Mouse (Mus musculus) forebrain, embryonic 15.5 days (tissue): ENCODE results near the gene Tgfbr3l. TPM values are rescaled to one million over a fixed set of nuclear protein-coding genes. Genes with fewer than 3 reads are reported as not detected.

Experiments
- ATAC-seq: fragments of 200-750 bp; cut with Nextera tagmentation; replicated peaks from 2 replicates; pipeline ENCODE4 v1.8.0; 2017; ENCODE audit warnings: mild to moderate bottlenecking, moderate TSS enrichment, moderate library complexity
- H3K27ac ChIP-seq: fragments of 300-500 bp; sonication (generic); replicated peaks from 2 replicates; pipeline ENCODE4 v1.5.1; 2015; ENCODE audit warnings: mild to moderate bottlenecking, inconsistent platforms
- H3K27me3 ChIP-seq: fragments of 300-500 bp; sonication (generic); 2 replicates; pipeline ENCODE4 v1.6.1; 2015; ENCODE audit warnings: inconsistent platforms
- H3K36me3 ChIP-seq: fragments of 300-500 bp; sonication (generic); 2 replicates; pipeline ENCODE4 v1.6.1; 2015; ENCODE audit warnings: mild to moderate bottlenecking, inconsistent platforms
- H3K4me1 ChIP-seq: fragments of 300-500 bp; sonication (generic); 2 replicates; pipeline ENCODE4 v1.6.1; 2015; ENCODE audit warnings: inconsistent platforms
- H3K4me2 ChIP-seq: fragments of 300-500 bp; sonication (generic); replicated peaks from 2 replicates; pipeline ENCODE4 v1.6.1; 2015; ENCODE audit warnings: mild to moderate bottlenecking, inconsistent platforms
- H3K4me3 ChIP-seq: fragments of 300-500 bp; sonication (generic); 2 replicates; pipeline ENCODE4 v1.5.1; 2015; ENCODE audit warnings: mild to moderate bottlenecking, inconsistent platforms
- H3K9ac ChIP-seq: fragments of 300-500 bp; sonication (generic); replicated peaks from 2 replicates; pipeline ENCODE4 v1.6.1; 2015; ENCODE audit warnings: mild to moderate bottlenecking, inconsistent platforms
- H3K9me3 ChIP-seq: fragments of 300-500 bp; sonication (generic); 2 replicates; pipeline ENCODE4 v1.6.1; 2016; ENCODE audit warnings: inconsistent platforms
- WGBS: fragments of 180-500 bp; shearing (Covaris S2); methylation state at CpG from one replicate; pipeline ENCODE4 v1.1.7; 2015; ENCODE audit warnings: mixed read lengths; 5-methylcytosine and 5-hydroxymethylcytosine counted together
- polyA plus RNA-seq: library from polyadenylated mRNA; unstranded; fragments of >200 nt; fragmentation: Nextera tagmentation; extraction: Ambion mirVana; gene quantifications from 2 replicates; pipeline ENCODE4 v1.2.1, GENCODE M21; 2015

Gene Tgfbr3l
- polyA plus RNA-seq, 1 experiment from 2014 or later, result 3.4 TPM

DNA sequence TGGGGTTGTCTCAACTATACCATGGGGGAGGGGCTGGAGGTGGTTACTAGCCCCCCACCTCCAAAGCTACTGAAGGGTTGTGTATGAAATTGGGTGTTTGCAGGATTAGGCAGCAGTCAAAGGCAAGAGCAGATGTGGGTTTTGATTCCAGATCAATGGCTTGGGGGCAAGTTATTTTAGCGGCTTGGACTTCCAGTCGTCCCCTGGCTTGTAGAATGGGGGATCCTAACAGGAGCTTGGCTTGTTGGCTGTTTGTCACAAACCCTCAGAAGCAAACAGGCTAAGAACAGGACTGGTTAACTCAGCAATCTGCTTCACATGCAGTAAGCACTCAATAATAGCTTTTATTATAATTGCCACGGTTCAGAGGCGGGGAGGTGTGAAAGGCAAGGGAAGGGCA lies 9.3 kb downstream of the Tgfbr3l start:
- H3K27me3 ChIP-seq, result no peaks in the 10 kb centered on the region
- H3K27ac ChIP-seq, result peak overlapping the region; percentile 96
- peaks cover 48% of the 10 kb centered on the region for H3K36me3 ChIP-seq
- H3K4me3 ChIP-seq, result peak overlapping the region; percentile 63
- H3K9ac ChIP-seq, result peak overlapping the region; percentile 92
- 55% methylated on average over 4 of the region's 4 CpGs for WGBS
- peak overlapping the region; percentile 65 for H3K4me2 ChIP-seq
- no peak for ATAC-seq
- no peaks in the 10 kb centered on the region for H3K9me3 ChIP-seq
- peaks cover 54% of the 10 kb centered on the region for H3K4me1 ChIP-seq

DNA sequence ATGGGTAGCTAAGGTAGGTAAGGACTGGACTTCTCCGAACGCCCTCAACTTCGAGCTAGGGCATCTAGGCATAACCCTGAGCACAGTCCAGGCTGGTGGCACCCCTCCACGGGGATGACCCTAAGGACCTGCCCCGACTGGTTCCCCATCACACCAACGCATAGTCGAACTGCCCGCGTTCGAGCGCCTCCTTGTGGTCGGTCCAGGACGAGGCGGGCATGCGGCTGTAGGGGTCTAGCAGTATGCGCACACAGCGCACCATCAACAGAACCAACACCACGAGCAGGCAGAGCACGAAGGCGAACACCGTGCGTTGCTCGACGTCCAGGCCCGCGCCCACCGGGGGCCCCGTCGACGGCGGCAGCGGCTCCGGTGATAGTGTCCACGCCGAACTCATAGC lies 10.2 kb downstream of the Tgfbr3l start:
- H3K4me3 ChIP-seq, result peak overlapping the region; percentile 63
- peaks cover 50% of the 10 kb centered on the region for H3K4me1 ChIP-seq
- H3K9me3 ChIP-seq, result no peaks in the 10 kb centered on the region
- H3K9ac ChIP-seq, result peak overlapping the region; percentile 92
- H3K27ac ChIP-seq, result peak overlapping the region; percentile 96
- peak; percentile 67 for ATAC-seq
- WGBS, result 2% methylated on average over 35 of the region's 35 CpGs
- no peaks in the 10 kb centered on the region for H3K27me3 ChIP-seq
- peaks cover 56% of the 10 kb centered on the region for H3K36me3 ChIP-seq
- H3K4me2 ChIP-seq, result peak overlapping the region; percentile 65

DNA sequence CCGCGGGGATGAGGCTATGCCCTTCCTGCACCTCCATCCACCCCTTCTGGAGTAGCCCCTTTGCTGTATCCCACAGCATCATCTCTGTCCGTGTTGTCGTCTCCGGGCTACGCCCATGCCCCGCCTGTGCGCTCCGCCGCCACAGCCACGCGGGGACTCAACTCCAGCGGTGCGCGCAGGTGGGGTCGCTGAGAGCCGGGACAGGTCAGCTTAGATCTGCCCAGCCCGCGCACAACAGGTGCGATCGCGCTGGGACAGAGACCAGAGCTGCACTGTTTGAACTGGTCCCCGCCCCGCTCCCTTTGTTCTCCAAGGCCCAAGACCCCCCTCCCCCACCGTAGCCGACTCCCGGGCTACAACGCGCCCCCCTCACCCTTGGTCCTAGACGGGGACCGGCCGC lies 10.7 kb downstream of the Tgfbr3l start:
- H3K4me1 ChIP-seq, result peaks cover 47% of the 10 kb centered on the region
- peak overlapping the region; percentile 92 for H3K9ac ChIP-seq
- 1% methylated on average over 32 of the region's 32 CpGs for WGBS
- H3K4me2 ChIP-seq, result peak overlapping the region; percentile 65
- H3K4me3 ChIP-seq, result peak overlapping the region; percentile 63
- H3K27ac ChIP-seq, result peak overlapping the region; percentile 96
- H3K36me3 ChIP-seq, result peaks cover 61% of the 10 kb centered on the region
- H3K9me3 ChIP-seq, result no peaks in the 10 kb centered on the region
- H3K27me3 ChIP-seq, result no peaks in the 10 kb centered on the region
- peak; percentile 75 for ATAC-seq

DNA sequence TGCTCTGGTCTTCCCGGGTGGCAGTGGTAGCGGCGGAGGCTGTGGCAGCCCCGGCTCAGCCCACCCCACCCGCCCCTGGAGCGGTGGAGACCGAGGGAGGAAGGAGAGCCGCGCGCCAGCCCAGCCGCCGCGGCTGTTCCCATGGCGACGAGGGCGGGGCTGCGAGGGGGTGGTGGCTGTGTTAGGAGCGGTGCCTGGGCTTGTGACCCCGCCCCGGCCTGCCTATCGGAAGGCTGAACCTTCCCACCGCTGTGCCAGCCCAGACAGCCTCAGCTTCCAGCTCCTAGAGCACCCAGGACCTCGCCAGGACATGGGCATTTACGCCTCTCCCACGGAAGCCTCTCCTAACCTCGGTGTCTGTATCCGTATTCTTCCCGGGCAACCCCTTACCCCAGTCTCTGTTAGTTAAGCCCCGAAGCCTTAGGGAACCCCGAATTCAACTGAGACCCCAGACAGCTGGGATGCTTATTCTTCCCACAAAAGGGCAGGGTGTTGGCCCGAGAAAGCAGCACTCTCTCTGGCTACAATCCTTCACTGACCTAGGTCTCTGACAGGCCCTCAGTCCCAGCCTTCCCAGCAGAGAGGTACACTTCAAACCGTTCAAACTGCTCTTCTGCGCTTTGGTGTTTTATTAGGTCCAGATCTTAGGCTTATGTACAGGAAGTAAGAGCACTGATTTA lies 11.3 kb downstream of the Tgfbr3l start, which contains the start of gene Ctxn1:
Ctxn1 (minus strand) TSS at position 150 of the 680 bp plus-strand sequence.
- Histone ChIP-seq H3K27me3 (no peaks in the 10 kb centered on the region), H3K4me3 (peak within 1 kb of the TSS; percentile 63), H3K4me2 (peak within 1 kb of the TSS; percentile 65), H3K4me1 (peaks cover 41% of the 10 kb centered on the region), H3K27ac (peak within 1 kb of the TSS; percentile 96), H3K36me3 (peaks cover 62% of the 10 kb centered on the region), H3K9ac (peak within 1 kb of the TSS; percentile 92), H3K9me3 (no peaks in the 10 kb centered on the region)
- WGBS, result 5% methylated on average over 27 of the region's 33 CpGs
- peak; percentile 91 for ATAC-seq

DNA sequence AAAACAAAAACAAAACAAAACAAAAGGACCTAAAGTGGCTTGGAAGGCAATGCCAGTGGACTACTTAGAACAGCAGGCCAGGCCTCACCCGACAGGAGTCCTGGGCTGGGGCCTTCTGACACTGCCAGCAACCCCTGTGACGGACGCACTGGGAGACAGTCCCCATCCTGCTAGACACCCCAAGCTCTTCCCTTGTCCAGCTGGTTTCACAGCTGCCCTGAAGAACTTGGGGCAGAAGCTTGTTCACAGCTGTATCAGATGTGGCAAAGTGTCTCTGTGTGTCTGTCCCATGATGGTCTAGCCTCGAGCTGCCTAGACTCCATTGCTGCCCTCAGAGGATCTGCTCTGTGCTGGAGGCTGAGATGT lies 11.8 kb downstream of the Tgfbr3l start:
- no peak overlapping the region for H3K4me3 ChIP-seq
- peaks cover 63% of the 10 kb centered on the region for H3K36me3 ChIP-seq
- no peaks in the 10 kb centered on the region for H3K9me3 ChIP-seq
- peaks cover 36% of the 10 kb centered on the region for H3K4me1 ChIP-seq
- 84% methylated on average over 4 of the region's 4 CpGs for WGBS
- peak overlapping the region; percentile 96 for H3K27ac ChIP-seq
- no peak overlapping the region for H3K9ac ChIP-seq
- no peaks in the 10 kb centered on the region for H3K27me3 ChIP-seq
- no peak for ATAC-seq
- no peak overlapping the region for H3K4me2 ChIP-seq

DNA sequence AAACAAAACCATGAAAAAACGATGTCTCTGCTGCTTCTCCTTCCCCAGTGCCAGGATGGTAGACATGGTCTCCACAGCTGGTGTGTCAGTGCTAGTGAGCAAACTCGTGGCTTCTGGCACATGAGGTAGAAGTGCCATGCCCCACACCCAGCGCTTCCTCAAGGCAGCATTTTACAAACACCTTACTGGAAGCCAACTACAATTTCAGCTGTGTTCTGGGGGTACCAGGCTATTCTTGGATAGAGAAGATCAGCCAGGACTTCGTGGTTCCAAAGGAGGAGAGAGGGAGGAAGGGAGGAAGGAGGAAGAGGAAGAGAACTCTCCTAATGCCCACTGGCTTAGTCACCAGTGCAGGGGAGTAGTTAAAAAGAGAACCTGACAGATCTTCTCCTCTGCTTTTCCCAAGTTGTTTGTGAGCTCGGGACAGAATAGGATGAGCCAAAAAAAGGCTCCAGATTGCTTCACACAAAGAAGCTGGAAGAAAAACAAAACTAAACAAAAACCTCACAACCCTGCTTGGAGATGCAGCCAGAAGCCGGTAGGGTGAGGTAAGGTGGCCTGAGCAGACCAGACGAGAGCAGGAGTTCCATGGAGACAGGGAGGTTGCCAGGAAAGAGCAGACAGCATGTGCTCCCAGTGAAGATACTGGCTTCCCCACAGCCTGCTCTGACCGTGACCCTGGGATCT lies 15.2 kb downstream of the Tgfbr3l start:
- no peak overlapping the region for H3K4me2 ChIP-seq
- WGBS, result 90% methylated on average over 8 of the region's 8 CpGs
- ATAC-seq, result no peak

DNA sequence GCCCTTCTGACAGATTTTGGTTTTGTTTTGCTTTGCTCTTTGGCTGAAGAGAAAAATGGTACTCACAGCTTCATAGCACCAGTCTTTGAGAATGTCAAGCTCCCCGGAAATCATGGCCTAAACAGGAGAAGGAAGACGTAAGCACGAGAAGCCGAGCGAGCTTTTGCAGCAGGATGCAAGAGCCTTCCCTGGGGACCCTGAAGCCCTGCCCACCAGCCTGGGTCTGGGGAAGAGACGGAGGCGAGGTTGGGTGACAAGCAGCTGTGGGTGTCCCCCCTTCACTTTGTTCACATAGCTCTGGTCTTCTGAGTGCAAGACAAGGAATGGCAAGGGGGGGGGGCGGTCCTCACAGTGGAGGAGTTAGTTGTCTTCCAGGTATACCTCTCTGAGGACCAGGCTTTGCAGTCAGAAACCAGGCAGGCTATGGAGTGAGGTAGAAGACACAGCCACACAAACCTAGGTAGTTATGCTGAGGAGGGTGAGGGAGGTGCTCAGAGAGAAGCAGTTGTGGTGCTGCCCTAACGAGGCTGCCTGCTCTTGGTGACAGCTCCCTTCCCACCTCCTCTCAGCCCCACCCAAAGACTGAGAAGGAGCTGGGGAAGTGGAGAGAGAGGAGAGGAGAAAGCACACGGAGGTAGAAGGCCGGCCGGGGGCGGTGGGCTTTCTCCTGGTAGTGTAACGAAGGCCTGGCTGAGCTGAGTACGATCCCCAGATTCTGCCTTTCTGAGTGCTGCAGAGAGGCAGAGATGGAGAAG lies 17.3 kb downstream of the Tgfbr3l start:
- peaks cover 92% of the 10 kb centered on the region for H3K36me3 ChIP-seq
- no peaks in the 10 kb centered on the region for H3K27me3 ChIP-seq
- H3K4me1 ChIP-seq, result no peaks in the 10 kb centered on the region
- H3K9ac ChIP-seq, result no peak overlapping the region
- WGBS, result 90% methylated on average over 15 of the region's 15 CpGs
- ATAC-seq, result no peak
- no peaks in the 10 kb centered on the region for H3K9me3 ChIP-seq
- no peak overlapping the region for H3K27ac ChIP-seq
- H3K4me3 ChIP-seq, result no peak overlapping the region
- no peak overlapping the region for H3K4me2 ChIP-seq

More for the DNA sequence above, 15.2 kb downstream of the Tgfbr3l start:
- Histone ChIP-seq H3K9ac (no peak overlapping the region), H3K9me3 (no peaks in the 10 kb centered on the region), H3K4me3 (no peak overlapping the region), H3K4me1 (peaks cover 8% of the 10 kb centered on the region), H3K36me3 (peaks cover 76% of the 10 kb centered on the region), H3K27me3 (no peaks in the 10 kb centered on the region), H3K27ac (no peak overlapping the region)

DNA sequence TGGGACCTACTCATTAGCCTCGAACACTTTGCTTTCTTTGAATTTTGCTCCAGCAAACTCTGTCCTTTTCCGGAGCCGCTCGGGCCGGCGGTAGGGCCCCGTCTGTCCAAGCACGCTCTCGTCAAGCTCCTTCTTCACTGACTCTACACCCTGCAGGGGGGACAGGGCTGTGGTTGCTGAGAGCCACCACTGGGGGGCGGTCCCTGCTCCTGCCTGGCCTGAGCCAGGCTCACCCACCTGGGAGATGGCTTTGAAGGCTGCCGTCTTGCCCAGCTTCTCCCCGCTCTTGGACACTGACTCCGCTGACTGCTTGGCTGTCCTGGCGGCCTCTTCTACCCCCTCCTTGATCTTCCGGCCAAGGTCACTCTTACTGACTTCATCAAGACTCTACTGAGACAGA lies 19.6 kb downstream of the Tgfbr3l start:
- Histone ChIP-seq H3K4me3 (no peak overlapping the region), H3K4me2 (no peak overlapping the region), H3K36me3 (peaks cover 81% of the 10 kb centered on the region), H3K27ac (no peak overlapping the region), H3K27me3 (no peaks in the 10 kb centered on the region), H3K4me1 (no peaks in the 10 kb centered on the region), H3K9me3 (no peaks in the 10 kb centered on the region), H3K9ac (no peak overlapping the region)
- peak; percentile 55; the same call in 1 of the 2 replicates for ATAC-seq
- WGBS, result 76% methylated on average over 15 of the region's 15 CpGs

DNA sequence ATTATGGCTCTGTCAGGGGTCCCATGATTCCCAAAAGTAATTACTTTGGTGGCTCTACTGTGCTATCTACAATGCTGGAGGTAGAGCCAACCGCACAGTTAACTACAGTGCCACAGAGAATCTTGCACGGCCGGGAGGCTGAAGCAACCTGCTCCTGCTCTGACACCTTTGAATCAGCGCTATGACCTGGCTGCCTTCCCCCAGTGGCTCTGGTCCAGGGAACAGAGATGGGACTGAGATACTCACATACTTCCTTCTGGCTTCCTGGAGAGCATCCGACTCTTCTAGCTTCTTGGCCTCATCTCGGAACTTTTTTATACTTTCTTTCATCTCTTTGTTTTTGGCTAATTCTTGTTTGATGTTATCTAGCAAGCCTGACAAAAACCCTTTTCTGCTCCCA lies 21.6 kb downstream of the Tgfbr3l start:
- H3K4me2 ChIP-seq, result no peak overlapping the region
- peaks cover 3% of the 10 kb centered on the region for H3K4me1 ChIP-seq
- no peak for ATAC-seq
- no peaks in the 10 kb centered on the region for H3K27me3 ChIP-seq
- H3K9ac ChIP-seq, result no peak overlapping the region
- H3K9me3 ChIP-seq, result no peaks in the 10 kb centered on the region
- H3K36me3 ChIP-seq, result peaks cover 69% of the 10 kb centered on the region
- H3K4me3 ChIP-seq, result no peak overlapping the region
- WGBS, result 88% methylated on average over 6 of the region's 6 CpGs
- no peak overlapping the region for H3K27ac ChIP-seq

DNA sequence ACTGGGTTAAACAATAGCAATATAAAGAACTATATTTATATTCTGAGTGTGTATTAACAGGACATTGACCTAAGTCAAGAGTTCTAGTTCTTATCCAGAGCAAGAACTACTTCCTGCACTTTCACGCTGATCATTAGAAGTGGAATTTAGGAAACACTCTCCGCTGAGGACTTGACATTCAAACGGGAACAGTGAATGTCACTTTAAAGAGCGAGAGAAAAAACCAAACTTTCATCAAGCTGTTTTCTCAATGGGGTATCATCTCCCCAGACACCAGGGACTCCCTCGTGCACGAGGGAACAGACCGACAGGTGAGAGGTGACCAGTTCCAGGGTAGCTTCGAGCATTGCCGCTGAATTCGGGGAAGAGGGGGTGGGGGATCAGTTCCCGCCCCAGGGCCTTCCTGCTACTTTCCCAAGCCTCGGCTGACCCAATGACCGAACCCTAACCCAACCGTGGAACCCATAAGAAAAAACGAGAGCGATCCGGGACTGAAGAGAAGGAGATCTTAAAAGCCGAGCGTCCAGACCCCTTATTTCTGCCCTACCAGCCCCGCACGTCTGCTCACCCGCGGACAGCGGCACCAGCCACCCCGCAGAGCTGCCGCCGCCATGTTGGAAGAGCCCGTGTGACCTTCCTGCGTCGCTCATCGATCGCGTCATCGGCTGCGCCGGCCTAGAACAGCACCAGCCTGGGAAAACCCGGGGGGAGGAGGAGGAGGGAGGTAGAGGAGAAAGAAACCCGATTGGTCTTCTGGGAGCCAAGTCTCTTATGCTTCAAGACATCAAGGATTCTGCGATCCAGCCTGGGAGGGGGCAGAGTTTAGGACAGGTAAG lies 27.5 kb downstream of the Tgfbr3l start, which contains the start of gene Timm44:
Timm44 (minus strand) TSS at position 639 of the 836 bp plus-strand sequence.
- peak within 1 kb of the TSS; percentile 63 for H3K9ac ChIP-seq
- under 1% methylated on average over 39 of the region's 39 CpGs for WGBS
- H3K36me3 ChIP-seq, result peaks cover 13% of the 10 kb centered on the region; the same call in 1 of the 2 replicates
- peak within 1 kb of the TSS; percentile 74 for H3K4me2 ChIP-seq
- peak within 1 kb of the TSS; percentile 63 for H3K4me3 ChIP-seq
- H3K27me3 ChIP-seq, result no peaks in the 10 kb centered on the region
- no peaks in the 10 kb centered on the region for H3K9me3 ChIP-seq
- H3K27ac ChIP-seq, result peak within 1 kb of the TSS; percentile 82
- peaks cover 16% of the 10 kb centered on the region for H3K4me1 ChIP-seq
- peak; percentile 98 for ATAC-seq

DNA sequence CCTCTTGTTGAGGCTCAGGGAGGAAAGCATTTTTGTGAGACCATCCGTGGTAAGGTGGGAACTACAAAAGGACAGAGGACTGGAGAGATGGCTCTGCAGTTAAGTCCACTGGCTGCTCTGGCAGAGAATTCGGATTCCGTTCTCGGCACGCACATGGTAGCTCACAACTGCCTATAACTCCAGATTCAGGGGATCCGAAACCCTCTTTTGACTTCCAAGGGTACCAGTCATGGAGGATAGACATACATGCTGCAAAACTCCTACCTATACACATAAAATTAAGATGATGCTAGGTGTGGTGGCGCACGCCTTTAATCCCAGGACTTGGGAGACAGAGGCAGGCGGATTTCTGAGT lies 28.1 kb downstream of the Tgfbr3l start:
- H3K4me2 ChIP-seq, result peak overlapping the region; percentile 74
- peak overlapping the region; percentile 63 for H3K9ac ChIP-seq
- H3K4me3 ChIP-seq, result peak overlapping the region; percentile 63
- ATAC-seq, result no peak; the same call in 1 of the 2 replicates
- H3K4me1 ChIP-seq, result peaks cover 16% of the 10 kb centered on the region
- H3K27me3 ChIP-seq, result no peaks in the 10 kb centered on the region
- peaks cover 13% of the 10 kb centered on the region; the same call in 1 of the 2 replicates for H3K36me3 ChIP-seq
- WGBS, result 29% methylated on average over 9 of the region's 9 CpGs
- H3K9me3 ChIP-seq, result no peaks in the 10 kb centered on the region
- H3K27ac ChIP-seq, result peak overlapping the region; percentile 82
